Mouse (Mus musculus) brown adipose tissue, adult 24 weeks (tissue): ENCODE results near the gene Mest. TPM values are rescaled to one million over a fixed set of nuclear protein-coding genes. Genes with fewer than 3 reads are reported as not detected.

Source experiments
- H3K27ac ChIP-seq: fragments of 200-500 bp; replicated peaks from 2 replicates; pipeline ENCODE4 v1.5.1; 2012; ENCODE audit warnings: low read depth, mild to moderate bottlenecking, low read length
- H3K4me1 ChIP-seq: fragments of 200-500 bp; 2 replicates; pipeline ENCODE4 v1.6.1; 2012; ENCODE audit warnings: low read length, mixed read lengths; ENCODE audit not compliant: control insufficient read depth, insufficient read depth, insufficient read length
- H3K4me3 ChIP-seq: fragments of 200-500 bp; 2 replicates; pipeline ENCODE4 v1.5.1; 2012; ENCODE audit warnings: low read depth, mild to moderate bottlenecking, low read length, moderate library complexity; ENCODE audit not compliant: insufficient read depth
- polyA plus RNA-seq: library from polyadenylated mRNA; stranded (reverse); fragments of >200 nt; gene quantifications from 2 replicates; pipeline ENCODE4 v1.2.4, GENCODE M21; 2012; ENCODE audit not compliant: missing spikeins, insufficient read depth, insufficient read length

Mest gene
- polyA plus RNA-seq, 1 experiment = 6.7 TPM

- Histone ChIP-seq H3K4me3 (no peak overlapping the region), H3K4me1 (no peaks in the 10 kb centered on the region), H3K27ac (no peak overlapping the region)
Measured at GRCm38 (mm10) chr6:30745591-30745990, 22.2 kb downstream of the Mest start.

DNA sequence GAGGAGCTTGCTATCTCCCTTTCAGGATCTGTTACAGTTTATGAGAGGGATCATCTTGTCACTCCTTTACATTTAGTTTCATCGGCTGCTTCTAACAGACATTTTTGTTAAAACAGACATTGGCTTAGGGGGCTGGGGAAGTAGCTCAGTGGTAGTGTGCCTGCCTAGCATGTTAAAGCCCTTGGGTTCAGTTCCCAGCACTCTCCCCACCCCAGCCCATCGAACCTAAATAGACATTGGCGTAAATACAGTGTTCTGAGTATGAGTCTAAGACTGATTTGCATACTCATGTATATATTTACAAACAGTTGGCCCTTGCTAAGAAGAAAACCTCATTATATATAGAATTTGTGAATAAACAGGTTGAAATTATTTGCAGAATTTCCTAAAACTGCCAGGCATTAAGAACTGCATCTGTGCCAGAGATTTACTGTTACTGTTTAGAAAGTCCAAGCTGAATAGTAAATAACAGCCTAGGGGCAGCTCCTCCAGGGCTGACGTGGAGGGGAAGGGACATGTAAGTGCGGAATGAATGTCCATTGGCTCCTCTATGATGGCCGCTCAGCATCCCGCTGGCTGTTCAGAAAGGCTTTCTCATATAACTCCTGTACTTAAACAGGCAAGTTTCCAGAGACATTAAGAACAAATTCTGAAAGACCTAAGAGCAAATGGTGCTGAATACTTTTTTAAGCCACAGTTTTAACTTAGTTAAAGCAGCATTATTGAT is 24.4 kb downstream of the Mest start:
- no peak overlapping the region for H3K27ac ChIP-seq
- no peaks in the 10 kb centered on the region for H3K4me1 ChIP-seq
- no peak overlapping the region for H3K4me3 ChIP-seq

DNA sequence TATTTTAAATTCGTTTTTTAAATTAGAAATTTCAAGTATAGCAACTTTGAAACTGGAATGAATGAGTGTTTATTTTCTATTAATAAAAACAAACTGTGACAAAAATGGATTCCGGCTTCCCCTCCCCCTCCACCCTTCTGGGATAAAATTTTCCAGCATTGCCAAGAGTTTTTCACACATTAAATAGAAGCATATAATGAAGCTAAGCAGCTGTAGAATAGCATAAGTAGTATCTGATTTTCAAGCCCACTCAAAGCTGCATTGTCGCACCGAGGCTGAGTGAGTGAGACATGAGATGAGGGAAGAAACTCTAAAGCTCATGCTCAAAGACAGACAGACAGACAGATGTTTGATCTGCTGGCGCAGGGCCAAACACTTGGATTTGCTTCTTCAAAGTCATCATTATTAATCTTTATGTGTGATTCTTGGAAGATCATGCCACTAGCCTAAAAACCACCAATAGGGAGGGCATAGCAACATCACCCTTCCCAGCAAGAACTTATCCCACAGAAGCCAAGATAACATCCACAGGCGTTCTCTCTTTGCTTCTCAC is 25.1 kb downstream of the Mest start:
- no peaks in the 10 kb centered on the region for H3K4me1 ChIP-seq

DNA sequence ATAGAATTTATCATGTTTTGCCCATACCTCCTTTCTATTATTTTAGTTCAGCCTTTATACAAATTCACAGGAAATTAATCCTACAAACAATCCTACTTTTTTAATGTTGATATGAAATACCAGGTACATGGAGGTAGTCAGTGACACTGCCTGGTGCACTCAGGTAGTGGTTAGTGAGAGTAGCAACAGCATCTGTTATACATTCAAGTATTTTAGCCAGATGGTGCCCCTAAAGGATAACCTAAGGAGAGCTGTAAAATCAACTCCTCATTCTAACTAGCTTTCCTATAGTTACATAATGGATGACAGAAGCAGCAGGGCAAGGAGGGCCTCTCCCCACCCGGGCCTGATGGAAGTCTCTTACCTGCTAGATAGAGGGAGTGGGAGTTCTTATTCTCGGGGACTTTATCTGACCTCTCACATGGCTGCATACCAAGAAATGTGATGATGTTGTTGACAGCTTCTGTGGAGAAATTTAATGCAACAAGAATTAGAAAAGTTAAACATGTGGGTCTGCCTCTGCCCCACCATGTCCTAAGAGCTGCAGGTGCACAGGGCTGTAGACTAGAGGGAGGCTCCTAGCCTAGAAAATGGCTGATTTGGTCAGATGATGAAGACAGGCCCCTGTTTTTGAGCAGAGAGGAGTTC is 25.8 kb downstream of the Mest start:
- Histone ChIP-seq H3K27ac (no peak overlapping the region), H3K4me3 (no peak overlapping the region), H3K4me1 (no peaks in the 10 kb centered on the region)

More for the DNA sequence above, 25.1 kb downstream of the Mest start:
- Histone ChIP-seq H3K4me3 (no peak overlapping the region), H3K27ac (no peak overlapping the region)

DNA sequence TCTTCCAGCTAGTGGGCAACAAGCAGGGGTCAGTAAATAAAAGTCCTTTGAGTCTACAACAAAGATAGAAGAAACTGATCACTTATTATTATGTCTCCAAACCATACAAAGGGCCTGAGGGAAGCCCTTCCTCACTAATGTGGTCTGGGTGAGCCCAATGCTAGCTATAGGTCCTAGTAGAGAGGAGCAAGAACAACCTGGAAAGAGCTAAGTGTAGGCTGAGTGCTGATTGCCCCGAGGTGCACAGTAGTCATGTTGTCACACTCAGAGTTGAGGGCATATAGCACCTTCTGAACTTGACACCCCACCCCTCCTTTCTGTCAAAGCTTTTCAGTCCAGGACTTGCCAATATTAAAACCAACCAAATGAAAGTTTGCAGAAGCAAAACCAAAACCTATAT is 26.5 kb downstream of the Mest start:
- Histone ChIP-seq H3K4me1 (no peaks in the 10 kb centered on the region), H3K27ac (no peak overlapping the region), H3K4me3 (no peak overlapping the region)

- Histone ChIP-seq H3K4me1 (no peaks in the 10 kb centered on the region), H3K27ac (no peak overlapping the region), H3K4me3 (no peak overlapping the region)
Measured at GRCm38 (mm10) chr6:30750482-30750881, 27.1 kb downstream of the Mest start.

- H3K4me1 ChIP-seq = no peaks in the 10 kb centered on the region
- no peak overlapping the region for H3K27ac ChIP-seq
- H3K4me3 ChIP-seq = no peak overlapping the region
Measured at GRCm38 (mm10) chr6:30751209-30751608, 27.9 kb downstream of the Mest start.

Other genes starting within 250 kb of the Mest start
- 11.8 and 15.0 TPM in 2 replicates for gene Tmem209, start 213.8 kb upstream of the Mest start, polyA plus RNA-seq
- gene Ssmem1, start 213.7 kb upstream of the Mest start, polyA plus RNA-seq = not detected in 2 replicates
- 0.99 TPM in 1 of 2 replicates, not detected in the other for gene Cpa2, start 182.0 kb upstream of the Mest start, polyA plus RNA-seq
- not detected in 2 replicates for gene Cpa4, start 155.2 kb upstream of the Mest start, polyA plus RNA-seq
- gene Cpa5, start 112.5 kb upstream of the Mest start, polyA plus RNA-seq = not detected in 2 replicates
- gene Cpa1, start 84.3 kb upstream of the Mest start, polyA plus RNA-seq = not detected in 2 replicates
- gene Cep41, start 29.8 kb upstream of the Mest start, polyA plus RNA-seq = 1.4 and 4.8 TPM in 2 replicates
- 23.2 and 24.9 TPM in 2 replicates for gene Copg2, start 173.2 kb downstream of the Mest start, polyA plus RNA-seq
- gene Tsga13, start 192.0 kb downstream of the Mest start, polyA plus RNA-seq = not detected in 2 replicates
- gene Klf14, start 235.5 kb downstream of the Mest start, polyA plus RNA-seq = not detected in 2 replicates